9 mouse cellular contexts compared by ENCODE assay signal in genomic region chr17:8339666-8340374, GRCm38 (mm10). TPM values are rescaled to one million over a fixed set of nuclear protein-coding genes. Genes with fewer than 3 reads are reported as not detected.
DNase-seq lines count a peak whose midpoint lies in the region; ATAC-seq and TF ChIP-seq lines count a peak whose summit lies in the region.
"Had no signal": no experiment of that assay in that cellular context is flagged by ENCODE, and none has a peak within 500 bp of the region (broad histone marks: within the 10 kb centered on the region; RNA-seq: fewer than 3 reads in every experiment).

No protein-coding gene starts in this region.

- DNase-seq in gastrocnemius, adult 2 months, result no peak
- no peak for DNase-seq in gastrocnemius, postnatal 25 days
- no peak for DNase-seq in adrenal gland, adult 18-20 months (ENCODE audit: low spot score in 2 of 2)
- DNase-seq in adrenal gland, adult 8-10 months, result no peak

- H3K4me2 ChIP-seq in forebrain, embryonic 15.5 days (replicated peaks), result peak overlapping the region; percentile 92
- H3K4me2 ChIP-seq in lung, embryonic 16.5 days (ENCODE audit: low read depth, low read length), result peak overlapping the region; percentile 99

- peaks cover 8% of the 10 kb centered on the region for H3K27me3 ChIP-seq in ES-Bruce4 (ENCODE audit: control insufficient read depth, insufficient read depth, low read length, poor library complexity, severe bottlenecking)
- no peaks in the 10 kb centered on the region; the same call in 1 of the 2 replicates for H3K27me3 ChIP-seq in forebrain, embryonic 15.5 days
- H3K27me3 ChIP-seq in lung, embryonic 16.5 days (ENCODE audit: control insufficient read depth, insufficient read depth, low read depth, low read length), result peaks cover 32% of the 10 kb centered on the region

- H3K27ac ChIP-seq in gastrocnemius, adult 2 months, result no peak overlapping the region
- no peak overlapping the region for H3K27ac ChIP-seq in ES-Bruce4 (ENCODE audit: insufficient read depth, low read length)
- peak overlapping the region; percentile 88 for H3K27ac ChIP-seq in forebrain, embryonic 15.5 days (replicated peaks)
- peak overlapping the region; percentile 52 for H3K27ac ChIP-seq in lung, embryonic 16.5 days (ENCODE audit: low read length)

- intact Hi-C loops in gastrocnemius, adult 2 months (cut with DNase I), result no loop called here

- no peak for TF ChIP-seq CTCF in gastrocnemius, adult 2 months (IDR thresholded peaks at IDR 0.05)
- TF ChIP-seq CTCF in ES-Bruce4 (IDR thresholded peaks at IDR 0.05; ENCODE audit: low read depth, low read length), result no peak

- peak overlapping the region; percentile 74 for H3K4me3 ChIP-seq in gastrocnemius, adult 2 months
- H3K4me3 ChIP-seq in ES-Bruce4 (ENCODE audit: low read depth, low read length), result no peak overlapping the region; the same call in 1 of the 2 replicates
- peak overlapping the region; percentile 58 for H3K4me3 ChIP-seq in forebrain, embryonic 15.5 days
- peak overlapping the region; percentile 55 for H3K4me3 ChIP-seq in lung, embryonic 16.5 days (ENCODE audit: low read length)

- no peaks in the 10 kb centered on the region for H3K9me3 ChIP-seq in ES-Bruce4 (replicated peaks; ENCODE audit: control insufficient read depth, insufficient read depth, low read length, poor library complexity, severe bottlenecking)
- no peaks in the 10 kb centered on the region for H3K9me3 ChIP-seq in forebrain, embryonic 15.5 days
- H3K9me3 ChIP-seq in lung, embryonic 16.5 days (ENCODE audit: control insufficient read depth, low read length), result no peaks in the 10 kb centered on the region

- no peak for TF ChIP-seq EP300 in ES-Bruce4 (IDR thresholded peaks at IDR 0.05; ENCODE audit: insufficient read depth, low read depth, low read length)

- TF ChIP-seq POLR2A in ES-Bruce4 (IDR thresholded peaks at IDR 0.05; ENCODE audit: insufficient read depth, low read length), result no peak

- 0 out of 2 replicates have a peak overlapping the region, but pooled peaks have one; percentile 78 for H3K9ac ChIP-seq in ES-Bruce4 (ENCODE audit: low read depth, poor library complexity, severe bottlenecking)
- peak overlapping the region; percentile 83 for H3K9ac ChIP-seq in forebrain, embryonic 15.5 days (replicated peaks)
- H3K9ac ChIP-seq in lung, embryonic 16.5 days (ENCODE audit: low read length), result no peak overlapping the region; the same call in 1 of the 2 replicates

- no peaks in the 10 kb centered on the region for H3K36me3 ChIP-seq in ES-Bruce4 (ENCODE audit: control insufficient read depth, insufficient read depth, low read length, poor library complexity, severe bottlenecking)
- no peaks in the 10 kb centered on the region for H3K36me3 ChIP-seq in forebrain, embryonic 15.5 days
- no peaks in the 10 kb centered on the region for H3K36me3 ChIP-seq in lung, embryonic 16.5 days (ENCODE audit: control insufficient read depth, insufficient read depth, low read length)

- no peaks in the 10 kb centered on the region for H3K4me1 ChIP-seq in ES-Bruce4 (ENCODE audit: control insufficient read depth, insufficient read depth, low read length)
- H3K4me1 ChIP-seq in forebrain, embryonic 15.5 days, result peaks cover 36% of the 10 kb centered on the region
- peaks cover 22% of the 10 kb centered on the region for H3K4me1 ChIP-seq in lung, embryonic 16.5 days (replicated peaks; ENCODE audit: control insufficient read depth, insufficient read depth, low read length)

- ATAC-seq in forebrain, embryonic 15.5 days (replicated peaks), result peak; percentile 49
- ATAC-seq in lung, embryonic 16.5 days (ENCODE audit: low read depth), result peak; percentile 66
- no peak for ATAC-seq in megakaryocyte, adult 5-6 weeks (ENCODE audit: poor library complexity, severe bottlenecking)

- WGBS in forebrain, embryonic 15.5 days, result 8% methylated on average over 8 of the region's 8 CpGs
- WGBS in lung, embryonic 16.5 days, result 16% methylated on average over 8 of the region's 8 CpGs

RNA-seq across cellular contexts. Expression of gene Prr18, which starts 2.6 kb away (rescaled TPM):
- under 1 TPM; 0.08 TPM for total RNA-seq in gastrocnemius, adult 2 months (2021)
- under 1 TPM; 0.08 to 0.10 TPM for total RNA-seq in gastrocnemius, postnatal 25 days (2021)
- polyA plus RNA-seq in ES-Bruce4 (2011; ENCODE audit: insufficient read depth, insufficient read length, low read depth, missing spikeins), result 0.61 and 0.81 TPM in 2 replicates
- polyA plus RNA-seq in forebrain, embryonic 15.5 days (2015; fragmentation: Nextera tagmentation; extraction: Ambion mirVana), result 11.5 and 12.8 TPM in 2 replicates
- 1.5 and 1.6 TPM in 2 replicates for polyA plus RNA-seq in lung, embryonic 16.5 days (2015; fragmentation: Nextera tagmentation; extraction: Ambion mirVana)
- 0.04 and 0.16 TPM in 2 replicates for total RNA-seq in megakaryocyte, adult 5-6 weeks (2015)
- total RNA-seq in megakaryocyte, adult 5-6 weeks (2017), result 0.04 and 0.20 TPM in 2 replicates
- total RNA-seq in adrenal gland, adult 18-20 months (2021), result under 1 TPM; 0.30 to 0.35 TPM
- total RNA-seq in adrenal gland, adult 8-10 months (2022), result under 1 TPM; 0.13 to 0.55 (median 0.35) TPM

RNA-seq across cellular contexts. Expression of gene T2, which starts 16.0 kb away (rescaled TPM):
- not detected for total RNA-seq in gastrocnemius, adult 2 months (2021)
- total RNA-seq in gastrocnemius, postnatal 25 days (2021), result not detected
- polyA plus RNA-seq in ES-Bruce4 (2011; ENCODE audit: insufficient read depth, insufficient read length, low read depth, missing spikeins), result 0.44 and 0.81 TPM in 2 replicates
- 0.51 and 0.63 TPM in 2 replicates for polyA plus RNA-seq in forebrain, embryonic 15.5 days (2015; fragmentation: Nextera tagmentation; extraction: Ambion mirVana)
- polyA plus RNA-seq in lung, embryonic 16.5 days (2015; fragmentation: Nextera tagmentation; extraction: Ambion mirVana), result 0.62 and 0.73 TPM in 2 replicates
- total RNA-seq in megakaryocyte, adult 5-6 weeks (2015), result not detected in 2 replicates
- total RNA-seq in megakaryocyte, adult 5-6 weeks (2017), result 0.59 TPM in 1 of 2 replicates, not detected in the other
- not detected for total RNA-seq in adrenal gland, adult 18-20 months (2021)
- not detected for total RNA-seq in adrenal gland, adult 8-10 months (2022)
- total RNA-seq: common myeloid progenitor, adult 5-6 weeks had no signal

RNA-seq across cellular contexts. Expression of gene Sft2d1, which starts 28.9 kb away (rescaled TPM):
- 1 to 10 TPM; 4.9 to 9.6 TPM for total RNA-seq in gastrocnemius, adult 2 months (2021)
- total RNA-seq in gastrocnemius, postnatal 25 days (2021), result 1 to 10 TPM; 6.8 to 8.0 TPM
- polyA plus RNA-seq in ES-Bruce4 (2011; ENCODE audit: insufficient read depth, insufficient read length, low read depth, missing spikeins), result 33.8 and 48.6 TPM in 2 replicates
- polyA plus RNA-seq in forebrain, embryonic 15.5 days (2015; fragmentation: Nextera tagmentation; extraction: Ambion mirVana), result 148 and 157 TPM in 2 replicates
- polyA plus RNA-seq in lung, embryonic 16.5 days (2015; fragmentation: Nextera tagmentation; extraction: Ambion mirVana), result 78.9 and 83.6 TPM in 2 replicates
- total RNA-seq in megakaryocyte, adult 5-6 weeks (2015), result 249 and 340 TPM in 2 replicates
- total RNA-seq in megakaryocyte, adult 5-6 weeks (2017), result 60.2 and 62.4 TPM in 2 replicates
- 10 to 100 TPM; 38.1 to 43.2 TPM for total RNA-seq in adrenal gland, adult 18-20 months (2021)
- 10 to 100 TPM; 42.0 to 50.0 (median 45.0) TPM for total RNA-seq in adrenal gland, adult 8-10 months (2022)

RNA-seq across cellular contexts. Expression of gene Mpc1, which starts 57.1 kb away (rescaled TPM):
- total RNA-seq in gastrocnemius, adult 2 months (2021), result 100 to 1,000 TPM; 440 to 533 TPM
- 100 to 1,000 TPM; 407 to 421 TPM for total RNA-seq in gastrocnemius, postnatal 25 days (2021)
- polyA plus RNA-seq in ES-Bruce4 (2011; ENCODE audit: insufficient read depth, insufficient read length, low read depth, missing spikeins), result 6.7 and 10.3 TPM in 2 replicates
- polyA plus RNA-seq in forebrain, embryonic 15.5 days (2015; fragmentation: Nextera tagmentation; extraction: Ambion mirVana), result 303 and 312 TPM in 2 replicates
- polyA plus RNA-seq in lung, embryonic 16.5 days (2015; fragmentation: Nextera tagmentation; extraction: Ambion mirVana), result 196 and 202 TPM in 2 replicates
- total RNA-seq in megakaryocyte, adult 5-6 weeks (2015), result 198 and 227 TPM in 2 replicates
- 109 and 143 TPM in 2 replicates for total RNA-seq in megakaryocyte, adult 5-6 weeks (2017)
- 100 to 1,000 TPM; 319 to 746 TPM for total RNA-seq in adrenal gland, adult 18-20 months (2021)
- 100 to 1,000 TPM; 122 to 221 (median 169) TPM for total RNA-seq in adrenal gland, adult 8-10 months (2022)

Comparison
In these comparisons a context has a peak if more than half of its experiments do, and no peak if none do; other contexts are left out.
1. H3K27ac ChIP-seq: peak in forebrain, embryonic 15.5 days (single experiment) and lung, embryonic 16.5 days (single experiment); none in gastrocnemius, adult 2 months (single experiment) and ES-Bruce4 (single experiment).